Mouse (Mus musculus): ENCODE data around the gene Gm10139.
"Not testable (repeated sequence)": the region's sequence is repeated elsewhere in the genome, so short reads cannot be mapped to it uniquely, and the experiment has no call there.

Gm10139 gene

DNA sequence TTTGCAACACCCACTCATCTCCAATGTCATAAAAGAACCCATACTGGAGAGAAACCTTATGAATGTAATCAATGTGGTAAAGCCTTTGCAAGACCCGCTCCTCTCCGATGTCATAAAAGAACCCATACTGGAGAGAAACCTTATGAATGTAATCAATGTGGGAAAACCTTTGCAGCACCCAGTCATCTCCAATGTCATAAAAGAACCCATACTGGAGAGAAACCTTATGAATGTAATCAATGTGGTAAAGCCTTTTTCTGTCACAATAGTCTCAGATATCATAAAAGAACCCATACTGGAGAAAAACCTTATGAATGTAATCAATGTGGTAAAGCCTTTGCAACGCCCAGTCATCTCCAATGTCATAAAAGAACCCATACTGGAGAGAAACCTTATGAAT, at the start of gene Gm10139:
Gm10139 (plus strand) TSS at position 301 of the 400 bp plus-strand sequence.
- DNase-seq (ENCODE audit: low spot score in 2 of 2): not testable (repeated sequence)

- DNase-seq (ENCODE audit: low spot score in 2 of 2): not testable (repeated sequence)
Observed at GRCm38 (mm10) chr13:65557636-65558035, 45.2 kb downstream of the Gm10139 start.

All from natural killer cell, adult 2 months (primary cell).